Mouse (Mus musculus) forebrain, embryonic 14.5 days (tissue): Measurements from ENCODE around the gene Zmat3. TPM values are rescaled to one million over a fixed set of nuclear protein-coding genes. Genes with fewer than 3 reads are reported as not detected.

Source experiments
- ATAC-seq: fragments of 200-750 bp; cut with Nextera tagmentation; 2 replicates; pipeline ENCODE4 v1.8.0; 2017; ENCODE audit warnings: mild to moderate bottlenecking, moderate library complexity
- DNase-seq: peaks from one replicate; pipeline ENCODE4 v3.0.0-alpha.2; 2015; ENCODE audit warnings: low spot score
- H3K27ac ChIP-seq: fragments of 300-500 bp; sonication (generic); 2 replicates; pipeline ENCODE4 v1.5.1; 2014; ENCODE audit warnings: low read depth, mild to moderate bottlenecking, control low read depth, low read length, moderate library complexity
- H3K27me3 ChIP-seq: fragments of 300-500 bp; sonication (generic); replicated peaks from 2 replicates; pipeline ENCODE4 v1.6.1; 2014; ENCODE audit warnings: low read length, control low read depth, mixed read lengths; ENCODE audit not compliant: control insufficient read depth, insufficient read depth
- H3K36me3 ChIP-seq: fragments of 300-500 bp; sonication (generic); 2 replicates; pipeline ENCODE4 v1.6.1; 2014; ENCODE audit warnings: low read length, control low read depth; ENCODE audit not compliant: control insufficient read depth, insufficient read depth
- H3K4me1 ChIP-seq: fragments of 300-500 bp; sonication (generic); 2 replicates; pipeline ENCODE4 v1.6.1; 2014; ENCODE audit warnings: antibody characterized with exemption, low read length, control low read depth; ENCODE audit not compliant: control insufficient read depth, insufficient read depth
- H3K4me2 ChIP-seq: fragments of 300-500 bp; sonication (generic); 2 replicates; pipeline ENCODE4 v1.6.1; 2014; ENCODE audit warnings: mild to moderate bottlenecking, control low read depth, low read length
- H3K4me3 ChIP-seq: fragments of 300-500 bp; sonication (generic); 2 replicates; pipeline ENCODE4 v1.5.1; 2014; ENCODE audit warnings: low read depth, low read length, control low read depth
- H3K9ac ChIP-seq: fragments of 300-500 bp; sonication (generic); 2 replicates; pipeline ENCODE4 v1.6.1; 2014; ENCODE audit warnings: mild to moderate bottlenecking, low read length, control low read depth, moderate library complexity
- H3K9me3 ChIP-seq: fragments of 300-500 bp; sonication (generic); replicated peaks from 2 replicates; pipeline ENCODE4 v1.6.1; 2016; ENCODE audit warnings: low read length, control low read depth, mixed read lengths; ENCODE audit not compliant: control insufficient read depth
- WGBS: fragments of 180-500 bp; shearing (Covaris S2); extraction: QIAGEN DNeasy Blood & Tissue Kit; methylation state at CpG from one replicate; pipeline ENCODE4 v1.1.7; 2014; 5-methylcytosine and 5-hydroxymethylcytosine counted together
- polyA plus RNA-seq: library from polyadenylated mRNA; unstranded; fragments of >200 nt; fragmentation: Nextera tagmentation; extraction: Ambion mirVana; gene quantifications from 2 replicates; pipeline ENCODE4 v1.2.1, GENCODE M21; 2014

Zmat3 gene
- polyA plus RNA-seq: 6.8 and 7.2 TPM in 2 replicates

- H3K4me1 ChIP-seq: peaks cover 11% of the 10 kb centered on the region
- peak within 1 kb of the TSS; percentile 90 for H3K4me3 ChIP-seq
- no peaks in the 10 kb centered on the region for H3K9me3 ChIP-seq
- H3K9ac ChIP-seq: peak within 1 kb of the TSS; percentile 90
- H3K27me3 ChIP-seq: no peaks in the 10 kb centered on the region
- no peaks in the 10 kb centered on the region for H3K36me3 ChIP-seq
- 5% methylated on average over 27 of the region's 48 CpGs for WGBS
- ATAC-seq (peak; percentile 91), DNase-seq (peak; percentile 88)
- peak within 1 kb of the TSS; percentile 75 for H3K4me2 ChIP-seq
- peak within 1 kb of the TSS; percentile 79 for H3K27ac ChIP-seq
Observed at GRCm38 (mm10) chr3:32365546-32366245, at the start of gene Zmat3. TSS of gene Zmat3 (minus strand) at chr3:32366014.

- 5% methylated on average over 4 of the region's 4 CpGs for WGBS
- Histone ChIP-seq H3K4me2 (no peak overlapping the region), H3K4me1 (peaks cover 10% of the 10 kb centered on the region; the same call in 1 of the 2 replicates), H3K4me3 (no peak overlapping the region), H3K9me3 (no peaks in the 10 kb centered on the region), H3K27me3 (no peaks in the 10 kb centered on the region), H3K36me3 (no peaks in the 10 kb centered on the region), H3K9ac (no peak overlapping the region), H3K27ac (no peak overlapping the region)
- DNase-seq (peak; percentile 39), ATAC-seq (no peak)
Observed at GRCm38 (mm10) chr3:32414381-32414780, 48.6 kb upstream of the Zmat3 start.

GRCm38 (mm10) chr3:32412502-32413044, 46.8 kb upstream of the Zmat3 start:
- Histone ChIP-seq H3K27ac (no peak overlapping the region), H3K9ac (no peak overlapping the region), H3K9me3 (no peaks in the 10 kb centered on the region), H3K36me3 (no peaks in the 10 kb centered on the region), H3K27me3 (no peaks in the 10 kb centered on the region), H3K4me1 (peaks cover 10% of the 10 kb centered on the region; the same call in 1 of the 2 replicates), H3K4me2 (no peak overlapping the region), H3K4me3 (no peak overlapping the region)
- no peak for ATAC-seq
- DNase-seq: no peak
- WGBS: 76% methylated on average over 7 of the region's 7 CpGs

- H3K9ac ChIP-seq: no peak overlapping the region
- H3K4me2 ChIP-seq: no peak overlapping the region
- no peaks in the 10 kb centered on the region for H3K36me3 ChIP-seq
- 88% methylated on average over 3 of the region's 3 CpGs for WGBS
- no peak overlapping the region for H3K4me3 ChIP-seq
- no peaks in the 10 kb centered on the region for H3K9me3 ChIP-seq
- no peak for ATAC-seq
- no peak overlapping the region for H3K27ac ChIP-seq
- no peak for DNase-seq
- no peaks in the 10 kb centered on the region for H3K27me3 ChIP-seq
- H3K4me1 ChIP-seq: peaks cover 3% of the 10 kb centered on the region; the same call in 1 of the 2 replicates
Observed at GRCm38 (mm10) chr3:32408811-32409273, 43.0 kb upstream of the Zmat3 start.

GRCm38 (mm10) chr3:32406804-32407203, 41.0 kb upstream of the Zmat3 start:
- H3K4me3 ChIP-seq: no peak overlapping the region

GRCm38 (mm10) chr3:32405699-32406098, 39.9 kb upstream of the Zmat3 start:
- ATAC-seq (no peak), DNase-seq (no peak)
- Histone ChIP-seq H3K36me3 (no peaks in the 10 kb centered on the region), H3K27ac (no peak overlapping the region), H3K4me3 (no peak overlapping the region), H3K4me1 (no peaks in the 10 kb centered on the region; the same call in 1 of the 2 replicates), H3K4me2 (no peak overlapping the region), H3K27me3 (no peaks in the 10 kb centered on the region), H3K9me3 (no peaks in the 10 kb centered on the region), H3K9ac (no peak overlapping the region)
- WGBS: 93% methylated on average over 1 of the region's 1 CpGs

More at GRCm38 (mm10) chr3:32406804-32407203, 41.0 kb upstream of the Zmat3 start:
- Histone ChIP-seq H3K27me3 (no peaks in the 10 kb centered on the region), H3K4me1 (no peaks in the 10 kb centered on the region; the same call in 1 of the 2 replicates), H3K9ac (no peak overlapping the region), H3K27ac (no peak overlapping the region), H3K9me3 (no peaks in the 10 kb centered on the region), H3K4me2 (no peak overlapping the region), H3K36me3 (no peaks in the 10 kb centered on the region)
- ATAC-seq: no peak
- no peak for DNase-seq
- WGBS: 78% methylated on average over 6 of the region's 6 CpGs

- Histone ChIP-seq H3K9ac (no peak overlapping the region), H3K36me3 (no peaks in the 10 kb centered on the region), H3K9me3 (no peaks in the 10 kb centered on the region), H3K27me3 (no peaks in the 10 kb centered on the region), H3K27ac (no peak overlapping the region), H3K4me3 (no peak overlapping the region), H3K4me2 (no peak overlapping the region), H3K4me1 (peaks cover 10% of the 10 kb centered on the region)
- 82% methylated on average over 7 of the region's 7 CpGs for WGBS
- no peak for DNase-seq
- no peak for ATAC-seq
Observed at GRCm38 (mm10) chr3:32402990-32403885, 37.4 kb upstream of the Zmat3 start.

- no peak overlapping the region for H3K9ac ChIP-seq
- DNase-seq (no peak), ATAC-seq (no peak)
- no peaks in the 10 kb centered on the region for H3K36me3 ChIP-seq
- WGBS: 78% methylated on average over 3 of the region's 3 CpGs
- no peak overlapping the region for H3K4me3 ChIP-seq
- peaks cover 10% of the 10 kb centered on the region for H3K4me1 ChIP-seq
- no peak overlapping the region for H3K27ac ChIP-seq
- no peaks in the 10 kb centered on the region for H3K27me3 ChIP-seq
- no peak overlapping the region for H3K4me2 ChIP-seq
- no peaks in the 10 kb centered on the region for H3K9me3 ChIP-seq
Observed at GRCm38 (mm10) chr3:32401591-32401990, 35.8 kb upstream of the Zmat3 start.
